16 mouse cellular contexts compared by ENCODE assay signal in genomic region chr13:43292892-43293291, GRCm38 (mm10). TPM values are rescaled to one million over a fixed set of nuclear protein-coding genes. Genes with fewer than 3 reads are reported as not detected.
DNase-seq lines count a peak whose midpoint lies in the region; ATAC-seq and TF ChIP-seq lines count a peak whose summit lies in the region.
"Had no signal": no experiment of that assay in that cellular context is flagged by ENCODE, and none has a peak within 500 bp of the region (broad histone marks: within the 10 kb centered on the region; RNA-seq: fewer than 3 reads in every experiment).

No protein-coding gene starts in this region.

- H3K27ac ChIP-seq in ES-E14 (ENCODE audit: insufficient read depth, low read depth, low read length, poor library complexity, severe bottlenecking) = no peak overlapping the region
- H3K27ac ChIP-seq in intestine, postnatal 0 days (ENCODE audit: low read depth, low read length) = no peak overlapping the region
- H3K27ac ChIP-seq in gastrocnemius, adult 2 months = no peak overlapping the region
- H3K27ac ChIP-seq: embryonic facial prominence, embryonic 13.5 days; hindbrain, embryonic 15.5 days had no signal

- H3K9me3 ChIP-seq in ES-E14 (ENCODE audit: control insufficient read depth, insufficient read depth, low read depth, low read length) = no peaks in the 10 kb centered on the region
- H3K9me3 ChIP-seq in intestine, postnatal 0 days (ENCODE audit: control insufficient read depth) = no peaks in the 10 kb centered on the region
- H3K9me3 ChIP-seq: embryonic facial prominence, embryonic 13.5 days; hindbrain, embryonic 15.5 days had no signal

- TF ChIP-seq CTCF in intestine, postnatal 0 days (IDR thresholded peaks at IDR 0.05; ENCODE audit: low read depth) = no peak
- TF ChIP-seq CTCF in gastrocnemius, adult 2 months (IDR thresholded peaks at IDR 0.05) = no peak

- no peak overlapping the region for H3K4me2 ChIP-seq in intestine, postnatal 0 days (replicated peaks; ENCODE audit: low read depth)
- H3K4me2 ChIP-seq: embryonic facial prominence, embryonic 13.5 days; hindbrain, embryonic 15.5 days had no signal

- H3K4me3 ChIP-seq in ES-E14 (ENCODE audit: insufficient read depth in 1 of 2, low read depth in 1 of 2, low read length in 2 of 2, poor library complexity in 1 of 2, severe bottlenecking in 1 of 2) = no peak overlapping the region
- H3K4me3 ChIP-seq in intestine, postnatal 0 days (ENCODE audit: low read depth, low read length) = no peak overlapping the region
- no peak overlapping the region for H3K4me3 ChIP-seq in gastrocnemius, adult 2 months
- H3K4me3 ChIP-seq: embryonic facial prominence, embryonic 13.5 days; hindbrain, embryonic 15.5 days; megakaryocyte, embryonic 14.5 days had no signal

- DNase-seq in embryo, embryonic 10.5 days (ENCODE audit: low spot score) = peak; percentile 26
- no peak for DNase-seq in embryo, embryonic 11 days
- peak; percentile 60 for DNase-seq in ES-E14 (ENCODE audit: low read depth, low spot score)
- peak; percentile 54 for DNase-seq in lung, postnatal 10 days
- no peak for DNase-seq in gastrocnemius, adult 2 months
- DNase-seq in thymus, postnatal 25 days = no peak
- DNase-seq in heart, adult 11 months = no peak
- DNase-seq: adrenal gland, postnatal 10 days; B cell, adult 2 months; gastrocnemius, postnatal 10 days; thymus, adult 18-20 months had no signal

- in situ Hi-C loops in ES-E14 (cut with MboI; ENCODE audit: low sequenced_read_pairs in 2 of 2, unreplicated experiment in 2 of 2) = no loop called here

- ATAC-seq in intestine, postnatal 0 days = 0 out of 2 replicates have a peak, but pooled peaks have one; percentile 25
- ATAC-seq: forebrain, embryonic 14.5 days had no signal

- H3K27me3 ChIP-seq in intestine, postnatal 0 days (replicated peaks; ENCODE audit: control insufficient read depth, insufficient read depth, low read length) = no peaks in the 10 kb centered on the region
- H3K27me3 ChIP-seq: embryonic facial prominence, embryonic 13.5 days; hindbrain, embryonic 15.5 days; megakaryocyte, embryonic 14.5 days had no signal

- WGBS in intestine, postnatal 0 days = 43% methylated on average over 4 of the region's 4 CpGs

- peaks cover 2 to 52% of the 10 kb centered on the region in 2 experiments for H3K4me1 ChIP-seq in ES-E14 (ENCODE audit: control insufficient read depth in 2 of 2, insufficient read depth in 2 of 2, low read length in 2 of 2, poor library complexity in 1 of 2)
- no peaks in the 10 kb centered on the region for H3K4me1 ChIP-seq in intestine, postnatal 0 days (replicated peaks; ENCODE audit: control insufficient read depth, insufficient read depth, low read length)

- no peaks in the 10 kb centered on the region for H3K36me3 ChIP-seq in ES-E14 (ENCODE audit: control insufficient read depth, insufficient read depth, low read length, poor library complexity, severe bottlenecking)
- no peaks in the 10 kb centered on the region for H3K36me3 ChIP-seq in intestine, postnatal 0 days (ENCODE audit: control insufficient read depth, insufficient read depth)
- H3K36me3 ChIP-seq: embryonic facial prominence, embryonic 13.5 days; hindbrain, embryonic 15.5 days had no signal

- no peak overlapping the region for H3K9ac ChIP-seq in ES-E14 (ENCODE audit: insufficient read depth, low read depth, low read length, poor library complexity, severe bottlenecking)
- no peak overlapping the region for H3K9ac ChIP-seq in intestine, postnatal 0 days (ENCODE audit: low read depth, low read length)
- H3K9ac ChIP-seq: embryonic facial prominence, embryonic 13.5 days; hindbrain, embryonic 15.5 days had no signal

- intact Hi-C loops in gastrocnemius, adult 2 months (cut with DNase I) = no loop called here

TF ChIP-seq in ES-E14, 5 proteins besides CTCF, POLR2A, EP300 and RAD21:
- TF ChIP-seq MAFK (IDR thresholded peaks at IDR 0.05; ENCODE audit: insufficient read depth, low read depth, low read length) (no peak), HCFC1 (IDR thresholded peaks at IDR 0.05; ENCODE audit: borderline replicate concordance, insufficient read depth, low read length) (no peak), ZC3H11A (IDR thresholded peaks at IDR 0.05; ENCODE audit: borderline replicate concordance, low read depth, low read length) (no peak), CHD2 (IDR thresholded peaks at IDR 0.05; ENCODE audit: low read depth, low read length) (no peak), ZNF384 (IDR thresholded peaks at IDR 0.05; ENCODE audit: low read depth, low read length) (no peak)

RNA-seq across cellular contexts. Expression of gene Gfod1, which starts 11.1 kb away (rescaled TPM):
- 4.8 and 6.3 TPM in 2 replicates for total RNA-seq in ES-E14 (2012; rRNA removed)
- 0.43 and 0.50 TPM in 2 replicates for polyA plus RNA-seq in intestine, postnatal 0 days (2015; fragmentation: Nextera tagmentation; extraction: Ambion mirVana)
- total RNA-seq in gastrocnemius, adult 2 months (2021) = 1 to 10 TPM; 4.3 to 8.2 TPM

Comparison
In these comparisons a context has a peak if more than half of its experiments do, and no peak if none do; other contexts are left out.
1. DNase-seq: peak in embryo, embryonic 10.5 days (single experiment), ES-E14 (single experiment) and lung, postnatal 10 days (single experiment); none in embryo, embryonic 11 days (single experiment), gastrocnemius, adult 2 months (single experiment), thymus, postnatal 25 days (single experiment) and heart, adult 11 months (single experiment).